Mouse (Mus musculus) hindlimb bud, embryonic 11.5 days (tissue): ENCODE data around the gene Pnpla8.
A peak's percentile ranks its signal among the peaks of the same experiment; 100 is the strongest.
"Not testable (repeated sequence)": the region's sequence is repeated elsewhere in the genome, so short reads cannot be mapped to it uniquely, and the experiment has no call there.

Experiments used
- DNase-seq: peaks from one replicate; pipeline ENCODE4 v3.0.0-alpha.2; 2012; ENCODE audit warnings: low read depth, low spot score; ENCODE audit errors: extremely low spot score

Pnpla8 gene

GRCm38 (mm10) chr12:44221070-44221469 lies at the start of gene Pnpla8:
Gene Pnpla8 (plus strand): TSS chr12:44221370.
- not testable (repeated sequence) for DNase-seq

GRCm38 (mm10) chr12:44176331-44177037 lies 44.7 kb upstream of the Pnpla8 start:
- DNase-seq, result no peak

- no peak for DNase-seq
Observed at GRCm38 (mm10) chr12:44177038-44177355, 44.2 kb upstream of the Pnpla8 start.

GRCm38 (mm10) chr12:44181081-44181982 lies 39.8 kb upstream of the Pnpla8 start:
- no peak for DNase-seq

- DNase-seq, result no peak
Observed at GRCm38 (mm10) chr12:44197873-44198525, 23.2 kb upstream of the Pnpla8 start.

- no peak for DNase-seq
Observed at GRCm38 (mm10) chr12:44209141-44209823, 11.9 kb upstream of the Pnpla8 start.

- peak; percentile 98 for DNase-seq
Observed at GRCm38 (mm10) chr12:44209824-44210752, 11.1 kb upstream of the Pnpla8 start, which contains the start of gene Dnajb9. Gene Dnajb9 (minus strand): TSS chr12:44210326.

- DNase-seq, result no peak
Observed at GRCm38 (mm10) chr12:44211555-44211954, 9.6 kb upstream of the Pnpla8 start.

GRCm38 (mm10) chr12:44221651-44222356 lies 634 bp downstream of the Pnpla8 start:
- DNase-seq, result no peak

- DNase-seq, result no peak
Observed at GRCm38 (mm10) chr12:44223044-44223443, 1.9 kb downstream of the Pnpla8 start.

- DNase-seq, result no peak
Observed at GRCm38 (mm10) chr12:44224650-44225049, 3.5 kb downstream of the Pnpla8 start.

- DNase-seq, result no peak
Observed at GRCm38 (mm10) chr12:44241090-44241489, 19.9 kb downstream of the Pnpla8 start.

GRCm38 (mm10) chr12:44242407-44242806 lies 21.2 kb downstream of the Pnpla8 start:
- DNase-seq, result no peak

GRCm38 (mm10) chr12:44245739-44246138 lies 24.6 kb downstream of the Pnpla8 start:
- no peak for DNase-seq

- DNase-seq, result no peak
Observed at GRCm38 (mm10) chr12:44248309-44248977, 27.3 kb downstream of the Pnpla8 start.

GRCm38 (mm10) chr12:44262612-44263011 lies 41.4 kb downstream of the Pnpla8 start:
- no peak for DNase-seq

- no peak for DNase-seq
Observed at GRCm38 (mm10) chr12:44265651-44266050, 44.5 kb downstream of the Pnpla8 start.

GRCm38 (mm10) chr12:44267196-44267595 lies 46.0 kb downstream of the Pnpla8 start:
- no peak for DNase-seq
